Mouse (Mus musculus) C2C12 (cell line): Measurements from ENCODE around the gene Cldn34b2.

Experiments
- CEBPB ChIP-seq: IDR thresholded peaks from one replicate; pipeline ENCODE4 v1.6.1; 2011; ENCODE audit warnings: low read depth, mild to moderate bottlenecking, control low read depth, moderate library complexity
- CTCF ChIP-seq: IDR thresholded peaks from one replicate; pipeline ENCODE4 v1.5.1; 2011; ENCODE audit not compliant: control insufficient read depth, insufficient read depth, insufficient read length
- MAX ChIP-seq: IDR thresholded peaks from one replicate; pipeline ENCODE4 v1.6.1; 2011; ENCODE audit warnings: mild to moderate bottlenecking, control low read depth
- MYOD1 ChIP-seq: IDR thresholded peaks from one replicate; pipeline ENCODE4 v1.6.1; 2011; ENCODE audit warnings: low read depth; ENCODE audit not compliant: control insufficient read depth, insufficient read length
- MYOG ChIP-seq: IDR thresholded peaks from one replicate; pipeline ENCODE4 v1.6.1; 2011; ENCODE audit not compliant: control insufficient read depth, insufficient read length; ENCODE audit errors: extremely low read depth
- USF1 ChIP-seq: IDR thresholded peaks from one replicate; pipeline ENCODE4 v1.6.1; 2011; ENCODE audit warnings: low read depth, mild to moderate bottlenecking, control low read depth, moderate library complexity

- no peak for TF ChIP-seq CTCF
- no peak for TF ChIP-seq MAX
- TF ChIP-seq USF1: no peak
- no peak for TF ChIP-seq CEBPB
- no peak for TF ChIP-seq MYOG
- TF ChIP-seq MYOD1: no peak
Measured at GRCm38 (mm10) chrX:155177230-155177629, 49.0 kb upstream of the Cldn34b2 start.
